Mouse (Mus musculus): ENCODE measurements around the gene Gm10521.
"Not testable (repeated sequence)": the region's sequence is repeated elsewhere in the genome, so short reads cannot be mapped to it uniquely, and the experiment has no call there.

Gm10521 gene

DNA sequence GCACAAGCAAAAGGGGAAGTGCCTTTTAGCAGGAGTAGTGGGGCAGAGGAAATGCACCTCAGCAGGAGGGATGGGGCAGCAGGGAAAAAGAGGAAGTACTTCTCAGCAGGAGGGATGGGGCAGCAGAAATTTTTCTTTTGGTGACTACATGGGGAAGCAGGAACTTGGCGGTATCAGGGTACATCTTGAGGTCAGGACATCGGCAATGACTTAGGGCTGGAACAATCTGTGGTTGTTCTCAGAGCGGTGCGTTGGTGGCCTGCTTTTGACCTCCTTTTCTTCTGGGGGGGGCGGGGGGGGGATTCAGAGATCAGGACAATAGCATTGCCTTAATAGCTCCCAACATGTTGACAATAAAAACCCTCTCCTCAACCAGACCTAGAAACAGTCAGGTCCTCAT, at the start of gene Gm10521:
Gm10521 (plus strand) TSS at position 301 of the 400 bp plus-strand sequence.
- not testable (repeated sequence) for DNase-seq

DNA sequence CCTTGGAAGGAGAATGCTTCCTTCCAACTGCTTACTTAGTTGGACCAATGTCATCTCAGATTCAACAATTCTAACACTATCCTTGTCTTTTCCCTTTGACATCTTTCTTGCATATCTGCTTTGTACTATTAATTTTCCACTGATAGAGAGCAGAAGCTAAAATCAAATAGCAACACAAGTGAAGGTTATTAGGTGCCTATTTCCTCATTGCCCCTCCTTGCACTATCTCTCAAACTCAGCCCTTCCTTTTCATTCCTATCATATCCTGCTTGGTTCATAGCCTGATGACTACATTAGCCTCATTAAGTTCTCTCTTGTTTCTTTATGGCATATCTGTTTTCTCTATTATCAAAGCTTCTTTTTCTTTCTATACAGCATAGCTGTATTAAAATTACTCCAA, 47.3 kb upstream of the Gm10521 start:
- DNase-seq = no peak

DNA sequence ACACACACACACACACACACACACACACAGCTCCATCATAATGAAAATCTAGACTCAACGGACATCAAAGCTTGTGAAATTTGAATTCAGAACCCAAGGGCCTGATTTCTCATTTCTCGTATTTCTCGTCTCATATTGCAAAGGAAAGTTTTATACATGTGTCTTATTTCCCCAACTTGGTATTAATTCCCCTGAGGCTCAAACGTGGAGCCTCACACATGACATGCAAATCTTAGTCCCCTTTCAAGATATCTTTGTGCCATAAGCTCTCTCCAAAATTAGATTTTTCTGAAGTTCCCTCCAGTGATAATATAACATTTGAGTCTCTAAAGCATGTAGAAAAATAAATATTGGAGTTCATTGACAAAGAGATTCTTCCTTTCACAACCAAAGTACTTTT, 46.7 kb upstream of the Gm10521 start:
- no peak for DNase-seq

DNA sequence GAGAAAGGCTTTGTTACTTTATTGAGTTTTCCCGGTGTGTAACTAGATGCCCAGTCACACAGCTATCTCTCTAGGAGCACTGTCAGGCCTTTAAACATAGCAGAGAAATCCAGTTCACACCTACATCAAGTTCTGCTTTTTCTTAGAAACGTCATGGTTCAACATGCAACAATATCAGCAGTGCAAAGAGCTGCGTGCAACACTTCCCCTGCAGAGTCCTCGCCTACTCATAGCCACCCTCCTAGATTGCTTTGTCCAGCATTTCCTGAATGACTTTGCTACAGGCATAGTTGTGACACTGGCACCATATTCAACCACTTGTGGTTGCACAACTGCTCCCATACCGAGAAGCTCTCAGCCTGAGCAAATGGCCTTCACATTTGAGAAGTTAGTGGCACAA, 46.0 kb upstream of the Gm10521 start:
- no peak for DNase-seq

DNA sequence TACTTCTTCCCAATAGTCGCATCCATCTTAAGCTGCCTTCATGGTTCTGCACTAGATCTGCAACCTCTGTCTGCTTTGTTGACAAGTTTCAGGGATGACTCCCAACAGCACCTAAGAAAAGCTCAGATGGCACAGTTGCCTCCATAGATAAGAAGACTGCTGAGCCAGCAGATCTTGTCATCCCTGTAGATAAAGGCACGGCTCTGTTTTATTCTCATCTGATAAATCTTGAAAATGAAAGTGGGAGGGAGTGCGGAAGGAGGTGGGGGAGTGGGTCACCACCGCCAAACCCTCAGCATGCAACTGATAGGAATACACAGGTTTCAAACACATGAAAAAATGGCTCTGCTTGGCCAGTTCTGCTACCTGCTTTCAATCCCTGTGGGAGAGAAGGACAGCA, 30.0 kb upstream of the Gm10521 start:
- no peak for DNase-seq

DNA sequence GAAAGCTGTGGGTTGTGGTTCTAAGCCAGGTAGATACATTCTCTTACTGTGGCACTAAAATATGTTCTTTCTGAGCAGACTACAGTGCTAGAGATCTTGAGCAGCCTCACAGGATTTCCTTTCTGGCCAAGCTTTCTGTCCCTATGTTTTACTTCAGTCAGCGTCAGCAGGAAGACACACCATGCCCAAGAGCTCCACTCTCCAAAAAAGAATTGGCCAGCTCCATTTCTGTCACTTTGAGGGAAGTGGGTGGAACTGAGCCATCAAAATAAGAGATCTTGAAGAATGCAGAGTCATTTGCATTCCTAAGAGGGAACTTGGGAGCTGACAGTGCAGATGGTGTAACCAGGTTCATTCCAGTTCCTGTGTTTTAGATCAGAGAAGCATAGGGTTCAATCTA, 8.5 kb upstream of the Gm10521 start:
- DNase-seq = no peak

DNA sequence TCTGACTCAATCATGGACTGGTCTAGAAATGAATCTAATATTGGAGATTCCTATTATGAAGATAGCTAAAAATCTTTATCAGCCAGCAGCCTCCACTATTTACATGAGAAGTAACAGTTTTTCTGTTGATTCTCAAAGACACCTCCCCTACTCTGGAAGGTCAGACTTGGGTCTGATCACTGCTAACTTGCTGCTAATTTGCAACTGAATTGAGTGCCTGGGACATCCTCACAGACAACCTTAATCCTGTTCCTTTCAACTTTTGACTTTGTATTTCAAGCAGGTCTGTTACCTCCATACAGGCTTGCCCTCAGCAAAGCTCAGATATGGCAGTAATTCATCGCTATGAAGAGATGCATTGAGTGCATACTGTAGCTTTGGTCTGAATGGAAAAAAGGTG, 8.5 kb downstream of the Gm10521 start:
- no peak for DNase-seq

DNA sequence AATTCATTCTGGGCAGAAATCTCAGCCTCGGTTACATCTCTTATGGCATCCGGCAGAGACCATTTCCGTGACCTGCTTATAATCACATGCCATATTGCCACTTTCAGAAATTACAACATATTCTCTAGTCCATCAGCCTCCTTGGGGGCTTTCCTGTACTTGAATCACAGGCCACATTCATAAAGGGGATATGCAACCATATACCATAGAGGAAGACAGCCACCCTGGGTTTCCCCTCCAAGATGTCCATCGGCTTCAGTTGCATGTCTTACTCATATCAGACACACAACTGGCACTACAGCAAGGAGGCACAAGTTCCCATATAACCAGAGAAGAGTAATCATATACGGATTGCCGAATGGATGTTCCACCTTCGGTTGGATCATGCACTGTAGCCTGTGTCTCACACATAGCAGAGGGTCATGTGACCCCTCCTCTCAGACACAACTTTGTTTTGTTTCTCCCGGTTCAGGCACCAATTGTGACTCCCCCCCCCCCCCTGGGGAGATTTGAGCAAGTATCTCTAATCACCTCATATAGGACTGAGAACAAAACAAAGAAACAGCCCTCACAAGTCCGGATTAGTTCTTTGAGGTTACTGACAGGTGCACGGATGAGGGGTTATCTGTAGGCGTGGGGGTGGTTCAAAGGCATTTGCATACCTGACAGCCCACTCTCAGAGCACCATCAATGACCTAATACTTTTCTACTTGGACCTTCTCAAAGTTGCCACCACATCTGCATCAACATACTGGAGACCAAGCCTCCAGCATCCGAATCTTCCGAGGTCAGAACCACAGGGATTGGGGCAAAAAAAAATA, 20.4 kb downstream of the Gm10521 start:
- DNase-seq = no peak

DNA sequence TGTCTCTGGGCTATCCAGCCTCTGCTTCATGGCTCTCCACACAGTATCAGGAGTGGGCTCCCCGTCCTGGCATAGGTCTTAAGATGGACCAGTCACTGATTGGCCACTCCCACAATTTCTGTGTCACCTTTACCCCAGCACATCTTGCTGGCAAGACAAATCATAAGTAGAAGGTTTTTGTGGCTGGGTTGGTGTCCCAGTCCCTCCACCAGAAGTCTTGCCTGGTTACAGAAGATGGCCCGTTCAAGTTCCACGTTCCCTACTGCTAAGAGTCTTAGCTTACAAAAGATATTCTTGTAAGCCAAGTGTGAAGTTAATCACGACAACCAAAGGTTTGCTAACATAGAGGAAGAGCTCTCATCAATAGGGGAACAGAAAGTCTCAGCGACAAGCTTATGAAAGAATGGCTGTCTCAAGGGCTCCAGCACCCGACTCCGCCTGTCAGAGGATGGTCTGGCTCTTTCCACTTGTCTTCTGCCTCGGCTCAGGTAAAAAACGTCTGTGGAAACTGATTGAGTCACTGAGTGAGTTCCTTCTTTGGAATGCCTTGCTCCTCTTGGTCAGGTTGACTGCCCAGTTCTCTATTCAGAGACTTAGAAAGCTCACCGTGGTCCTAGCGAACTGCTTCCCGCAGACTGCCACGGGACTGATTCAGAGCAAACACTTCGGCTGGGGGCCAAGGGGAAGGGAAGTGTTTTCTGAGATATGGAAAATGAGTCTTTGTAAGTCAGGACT, 22.0 kb downstream of the Gm10521 start, which contains the start of gene Slamf6:
Slamf6 (plus strand) TSS at position 211 of the 735 bp plus-strand sequence.
- no peak for DNase-seq

DNA sequence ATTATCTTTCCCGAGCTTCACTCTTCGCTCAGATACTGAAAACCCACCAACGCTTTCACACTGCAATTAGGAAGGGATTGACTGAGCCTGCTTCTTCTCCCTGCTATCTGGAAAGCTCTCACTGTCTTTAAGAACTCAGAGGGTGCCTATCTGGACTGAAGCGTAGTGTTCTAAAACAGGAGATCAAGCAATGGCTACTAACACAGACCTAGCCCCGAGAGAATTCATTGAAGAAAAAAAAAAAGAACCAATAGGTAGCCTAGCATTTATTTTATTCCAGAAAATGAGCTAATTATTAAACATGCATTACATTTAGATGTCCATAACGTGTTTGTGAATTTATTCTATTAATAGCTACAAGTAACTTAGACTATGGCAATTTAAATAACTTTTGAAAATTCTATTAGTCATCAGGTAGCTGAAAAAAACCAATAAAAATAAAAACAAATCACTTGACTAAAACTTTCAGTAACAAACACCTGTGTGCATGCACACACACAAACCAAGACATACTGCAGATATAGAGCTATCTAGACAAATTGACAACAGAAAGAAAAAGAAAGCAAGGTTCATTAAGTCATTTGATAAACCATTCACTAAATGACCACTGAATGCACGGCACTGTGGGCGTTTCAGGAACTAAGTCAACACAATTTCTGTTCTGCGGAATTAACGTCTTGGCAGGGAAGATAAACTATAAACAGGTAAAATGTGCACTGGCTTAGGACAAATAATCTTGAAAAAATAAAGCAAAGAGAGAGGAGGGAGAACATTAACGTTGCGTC, 22.9 kb downstream of the Gm10521 start:
- DNase-seq = no peak

DNA sequence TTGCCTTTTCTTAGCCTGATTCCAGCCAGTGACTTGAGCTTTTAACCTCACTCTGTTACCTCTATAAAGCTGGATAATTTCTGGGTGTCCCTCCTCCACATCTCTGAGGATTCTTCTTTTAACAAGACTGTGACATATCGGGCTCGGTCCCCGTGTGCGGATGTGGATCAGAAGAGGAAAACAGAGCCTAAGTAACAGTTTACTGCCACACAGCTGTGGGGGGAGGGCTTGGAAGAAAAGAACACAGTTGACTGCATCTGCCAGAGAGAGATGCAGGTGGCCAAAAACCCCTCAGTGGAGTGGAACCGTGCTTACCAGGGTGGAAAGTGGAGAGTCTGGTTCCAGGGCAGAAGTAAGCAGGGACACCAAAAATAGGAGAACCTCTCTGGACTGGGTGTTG, 23.7 kb downstream of the Gm10521 start:
- no peak for DNase-seq

DNA sequence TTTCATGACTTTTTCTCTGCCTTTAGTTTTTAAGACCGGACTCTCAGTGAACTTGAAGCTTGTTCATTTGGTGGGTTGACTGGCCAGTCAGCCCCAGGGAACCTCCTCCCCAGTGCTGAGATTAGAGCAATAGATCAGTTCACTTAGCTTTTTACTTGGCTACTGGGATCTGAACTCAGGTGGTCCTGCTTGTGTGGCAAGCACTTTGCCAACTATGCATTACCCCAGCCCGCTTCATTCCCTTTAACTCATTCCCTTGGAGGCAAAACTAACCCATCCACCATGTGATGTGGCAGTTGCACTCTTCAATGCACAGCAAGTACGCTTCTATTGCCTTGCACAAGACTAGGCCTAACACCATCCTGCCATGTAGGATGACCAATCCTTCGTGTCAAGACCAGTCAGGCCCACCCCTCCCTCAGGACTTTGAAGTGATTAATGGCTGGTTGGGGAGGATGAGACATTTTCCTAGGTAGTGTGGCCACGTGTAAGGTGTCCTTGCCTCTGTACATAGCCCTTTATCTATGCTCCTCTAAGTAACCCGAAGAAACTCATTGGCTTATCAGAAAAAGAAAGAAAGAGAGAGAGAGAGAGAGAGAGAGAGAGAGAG, 24.5 kb downstream of the Gm10521 start:
- DNase-seq = no peak

DNA sequence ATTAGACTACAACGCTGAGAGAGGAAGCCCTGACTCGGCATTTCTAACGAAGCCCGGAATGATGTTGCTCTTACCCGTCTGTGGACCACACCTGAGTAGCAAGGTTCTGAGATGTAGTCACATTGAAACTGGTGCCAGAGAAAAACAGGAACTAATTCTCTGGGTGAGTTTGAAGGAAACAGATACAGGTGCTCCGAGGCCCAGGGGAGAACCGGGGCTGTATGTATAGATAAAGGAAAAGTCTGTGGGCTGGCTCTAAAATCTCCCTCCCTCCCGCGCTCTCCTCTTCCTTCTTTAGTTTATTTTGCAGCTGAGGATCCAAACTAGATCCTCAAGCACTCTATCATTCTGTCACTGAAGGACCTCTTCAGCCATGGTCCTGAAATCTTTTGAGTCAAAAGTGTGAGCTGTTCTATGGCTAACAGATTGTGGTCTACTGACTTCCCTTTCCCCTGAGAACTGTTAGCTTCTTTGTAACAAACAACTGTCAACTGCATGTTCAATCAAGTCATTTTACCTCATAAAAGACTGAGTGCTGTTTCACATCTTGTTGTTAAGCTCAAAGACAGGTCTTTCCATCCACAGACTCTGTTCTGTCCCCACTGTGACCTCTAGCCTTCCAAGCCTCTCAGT, 25.6 kb downstream of the Gm10521 start:
- no peak for DNase-seq

DNA sequence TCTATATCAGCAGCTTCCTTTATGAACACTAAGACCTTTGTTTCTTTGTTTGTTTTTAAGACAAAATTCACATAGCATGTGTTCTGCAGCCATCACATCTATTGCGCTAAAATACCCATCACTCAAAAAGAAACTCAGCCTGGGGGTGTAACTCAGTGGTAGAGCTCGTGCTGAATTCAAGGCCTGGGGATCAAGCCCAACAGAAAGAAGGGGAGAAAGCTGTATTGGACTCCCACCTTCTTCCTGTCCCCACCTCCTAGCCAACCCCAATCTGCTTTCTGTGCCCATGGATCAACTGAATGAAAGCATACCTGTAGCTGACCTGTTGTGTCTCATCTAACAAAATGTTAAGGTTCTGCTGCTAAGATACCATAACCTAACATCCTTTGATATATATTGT, 26.2 kb downstream of the Gm10521 start:
- no peak for DNase-seq

DNA sequence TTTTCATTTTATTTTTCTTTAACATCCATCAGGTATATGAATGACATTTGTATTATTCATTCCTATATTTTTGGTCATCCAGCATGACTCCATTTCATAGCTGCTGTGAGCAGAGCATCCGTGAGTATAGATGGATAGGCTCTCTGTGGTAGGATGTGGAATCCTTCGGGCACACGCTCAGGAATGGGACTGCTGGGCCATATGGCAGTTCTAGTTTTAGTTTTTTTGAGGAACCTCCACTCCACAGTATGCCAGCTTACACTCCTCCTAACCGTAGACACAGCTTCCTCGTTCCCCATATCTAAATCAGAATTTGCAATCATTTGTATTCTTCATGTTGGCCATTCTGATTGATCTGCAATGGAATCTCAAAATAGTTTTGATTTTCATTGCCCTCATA, 27.4 kb downstream of the Gm10521 start:
- DNase-seq = no peak

DNA sequence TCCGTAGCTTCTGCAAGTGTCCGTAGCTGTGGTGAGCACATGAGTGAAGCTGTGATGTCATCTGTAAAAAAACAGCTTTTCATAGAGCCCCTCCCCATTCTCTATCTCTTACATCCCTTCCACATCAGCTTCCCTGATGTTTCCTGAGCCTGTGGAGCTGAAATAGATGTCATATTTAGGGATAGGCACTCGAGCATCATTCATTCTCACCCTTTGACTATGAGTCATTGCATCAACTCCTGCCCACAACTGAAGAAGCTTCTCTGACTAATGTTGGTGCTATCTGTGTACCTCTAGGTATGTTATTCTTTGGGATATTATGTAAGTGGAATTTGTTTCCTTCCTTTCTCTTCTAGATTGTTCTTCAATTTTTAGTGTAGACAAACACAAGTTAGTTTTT, 29.4 kb downstream of the Gm10521 start:
- no peak for DNase-seq

DNA sequence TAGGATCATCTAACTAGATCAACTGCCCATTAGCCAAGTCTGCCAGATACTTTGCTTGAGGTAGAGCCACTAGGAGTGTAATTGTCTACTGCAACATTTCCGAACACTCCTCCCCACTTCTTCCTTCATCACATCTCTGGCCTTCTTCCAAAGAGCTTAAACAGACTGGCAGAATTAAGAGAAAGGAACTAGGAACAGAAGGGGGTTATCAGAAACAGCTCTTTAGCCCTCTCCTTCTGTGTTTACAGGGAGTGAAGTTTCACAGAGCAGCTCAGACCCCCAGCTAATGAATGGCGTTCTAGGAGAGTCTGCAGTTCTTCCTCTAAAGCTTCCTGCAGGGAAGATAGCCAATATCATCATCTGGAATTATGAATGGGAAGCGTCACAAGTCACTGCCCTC, 38.4 kb downstream of the Gm10521 start:
- no peak for DNase-seq

DNA sequence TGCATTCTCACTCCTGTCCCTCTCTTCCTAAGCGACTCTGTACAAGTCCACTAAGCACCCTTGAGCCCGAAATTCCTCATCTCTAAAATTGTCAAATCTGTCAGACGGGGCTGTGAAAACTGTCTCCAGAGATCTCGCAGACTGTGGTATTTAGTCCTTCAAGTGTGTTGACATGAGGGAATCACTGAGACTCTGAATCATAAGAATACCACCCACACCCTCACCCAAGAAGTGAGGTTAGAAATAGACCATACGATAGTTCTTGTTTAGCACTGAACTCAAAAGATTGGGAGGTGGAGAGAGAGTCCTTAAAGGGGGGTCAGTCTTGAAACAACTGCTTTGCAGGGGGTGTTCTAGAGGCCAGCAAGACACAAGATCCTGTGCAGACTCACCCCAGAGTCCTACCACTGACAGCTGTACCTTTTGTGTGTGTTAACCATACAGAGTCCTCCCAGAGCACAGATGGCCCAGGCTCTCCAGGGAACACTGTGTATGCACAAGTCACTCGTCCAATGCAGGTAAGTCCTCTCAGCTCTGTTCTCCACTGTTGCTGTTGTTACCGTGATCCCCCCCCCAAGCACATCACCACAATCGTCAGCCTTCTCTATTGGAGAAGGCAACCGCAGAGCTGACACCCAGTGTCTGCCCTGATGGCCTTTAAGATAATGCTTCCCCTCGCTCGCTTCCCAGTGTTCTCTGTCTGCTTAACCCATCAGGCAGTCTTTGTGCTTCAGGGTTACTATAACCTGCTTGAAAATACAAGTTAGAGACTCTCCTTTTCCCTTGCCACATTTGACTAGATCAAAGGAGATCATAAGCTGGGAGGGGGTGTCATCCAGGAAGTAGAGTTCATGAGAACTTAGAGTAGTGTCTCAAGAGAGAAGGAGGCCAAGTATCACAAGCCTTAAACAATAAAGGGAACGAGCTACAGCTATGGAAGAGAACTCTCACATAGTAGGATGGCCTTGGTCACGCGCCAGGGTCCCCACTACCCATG, 43.8 kb downstream of the Gm10521 start:
- DNase-seq = no peak

DNA sequence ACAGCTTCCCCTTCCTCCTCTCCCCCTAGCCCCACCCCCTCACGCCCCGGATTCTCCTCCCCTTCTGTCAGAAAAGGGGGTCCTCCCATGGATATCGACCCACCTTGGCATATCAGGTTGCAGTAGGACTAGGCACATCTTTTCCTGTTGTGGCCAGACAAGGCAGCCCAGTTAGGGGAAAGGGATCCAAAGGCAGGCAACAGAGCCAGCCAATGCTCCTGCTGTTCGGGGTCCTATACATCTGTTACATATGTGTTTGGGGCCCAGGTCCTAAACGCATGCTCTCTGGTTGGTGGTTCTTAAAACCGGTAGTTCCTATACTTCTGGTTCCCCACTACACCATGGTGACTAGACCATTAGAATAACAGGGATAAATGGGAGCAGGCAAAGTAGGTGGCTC, 45.2 kb downstream of the Gm10521 start:
- DNase-seq = no peak

DNA sequence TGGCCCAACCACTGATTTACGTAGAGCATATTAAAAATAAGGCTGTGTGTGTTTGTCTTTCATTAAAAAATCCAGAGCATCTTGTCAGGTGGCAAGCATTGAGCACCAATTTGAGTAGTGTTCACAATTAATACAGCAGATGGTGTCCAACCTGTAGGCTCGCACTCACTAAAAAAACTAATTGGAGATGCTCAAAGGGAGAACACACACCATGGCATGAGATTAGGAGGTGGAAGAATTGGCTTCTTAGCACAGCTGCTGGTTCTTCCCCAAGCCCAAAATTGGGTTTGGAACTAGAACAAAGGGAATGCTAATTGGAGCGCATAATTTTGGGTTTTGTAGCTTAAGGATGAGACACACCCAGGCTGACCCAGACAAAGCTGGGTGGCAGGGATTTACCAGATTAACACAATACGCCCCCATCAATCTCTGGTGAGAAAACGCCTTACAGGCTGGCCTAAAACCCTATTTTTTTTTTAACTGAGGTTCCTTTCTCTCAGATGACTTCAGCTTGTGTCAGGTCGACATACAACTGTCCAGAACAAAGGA, 51.1 kb downstream of the Gm10521 start:
- no peak for DNase-seq
